Mouse (Mus musculus) forebrain, embryonic 12.5 days (tissue): ENCODE results near the gene Smap1. TPM values are rescaled to one million over a fixed set of nuclear protein-coding genes. Genes with fewer than 3 reads are reported as not detected.
A peak's percentile ranks its signal among the peaks of the same experiment; 100 is the strongest.

Experiments
- ATAC-seq: fragments of 200-750 bp; cut with Nextera tagmentation; 2 replicates; pipeline ENCODE4 v1.8.0; 2017; ENCODE audit warnings: moderate TSS enrichment; ENCODE audit not compliant: low FRiP score
- H3K27ac ChIP-seq: fragments of 300-500 bp; sonication (generic); 2 replicates; pipeline ENCODE4 v1.5.1; 2016; ENCODE audit warnings: mild to moderate bottlenecking
- H3K27me3 ChIP-seq: fragments of 300-500 bp; sonication (generic); 2 replicates; pipeline ENCODE4 v1.6.1; 2016; ENCODE audit warnings: mild to moderate bottlenecking
- H3K36me3 ChIP-seq: fragments of 300-500 bp; sonication (generic); replicated peaks from 2 replicates; pipeline ENCODE4 v1.6.1; 2016; ENCODE audit warnings: mild to moderate bottlenecking
- H3K4me1 ChIP-seq: fragments of 300-500 bp; sonication (generic); 2 replicates; pipeline ENCODE4 v1.6.1; 2016
- H3K4me2 ChIP-seq: fragments of 300-500 bp; sonication (generic); 2 replicates; pipeline ENCODE4 v1.6.1; 2016; ENCODE audit warnings: mild to moderate bottlenecking, moderate library complexity
- H3K4me3 ChIP-seq: fragments of 300-500 bp; sonication (generic); replicated peaks from 2 replicates; pipeline ENCODE4 v1.5.1; 2016; ENCODE audit warnings: mild to moderate bottlenecking
- H3K9ac ChIP-seq: fragments of 300-500 bp; sonication (generic); 2 replicates; pipeline ENCODE4 v1.6.1; 2016; ENCODE audit warnings: mild to moderate bottlenecking
- H3K9me3 ChIP-seq: fragments of 300-500 bp; sonication (generic); 2 replicates; pipeline ENCODE4 v1.6.1; 2016
- WGBS: fragments of 180-500 bp; shearing (Covaris S2); methylation state at CpG from one replicate; pipeline ENCODE4 v1.1.7; 2016; 5-methylcytosine and 5-hydroxymethylcytosine counted together
- polyA plus RNA-seq: library from polyadenylated mRNA; unstranded; fragments of >200 nt; fragmentation: Nextera tagmentation; extraction: Ambion mirVana; gene quantifications from 2 replicates; pipeline ENCODE4 v1.2.1, GENCODE M21; 2016

The Smap1 gene
- polyA plus RNA-seq, 1 experiment from 2014 or later, result 60.9 TPM

DNA sequence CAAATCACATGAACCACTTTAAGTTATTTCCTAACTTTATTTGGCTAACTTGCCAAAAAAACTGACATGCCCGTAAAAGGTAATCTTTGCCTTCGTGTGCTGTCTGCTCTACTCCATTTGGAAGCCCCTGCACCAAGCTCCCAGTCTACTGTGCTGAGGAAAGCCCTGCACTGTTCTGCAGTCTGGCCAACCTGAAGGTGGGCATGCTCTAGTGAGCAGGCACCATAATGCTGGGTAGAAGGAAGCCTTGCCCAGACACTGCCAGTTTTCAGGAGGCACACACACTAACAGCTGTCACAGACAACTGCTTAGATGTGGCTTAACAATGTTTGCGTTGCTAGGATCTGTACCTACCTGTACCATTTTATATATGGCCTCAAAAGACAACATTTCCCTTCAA lies 66.5 kb downstream of the Smap1 start:
- no peak for ATAC-seq
- no peaks in the 10 kb centered on the region for H3K9me3 ChIP-seq
- H3K4me2 ChIP-seq, result no peak overlapping the region
- peaks cover 21% of the 10 kb centered on the region for H3K36me3 ChIP-seq
- no peaks in the 10 kb centered on the region for H3K27me3 ChIP-seq
- no peaks in the 10 kb centered on the region for H3K4me1 ChIP-seq
- no peak overlapping the region for H3K9ac ChIP-seq
- no peak overlapping the region for H3K27ac ChIP-seq
- 96% methylated on average over 3 of the region's 3 CpGs for WGBS
- no peak overlapping the region for H3K4me3 ChIP-seq

DNA sequence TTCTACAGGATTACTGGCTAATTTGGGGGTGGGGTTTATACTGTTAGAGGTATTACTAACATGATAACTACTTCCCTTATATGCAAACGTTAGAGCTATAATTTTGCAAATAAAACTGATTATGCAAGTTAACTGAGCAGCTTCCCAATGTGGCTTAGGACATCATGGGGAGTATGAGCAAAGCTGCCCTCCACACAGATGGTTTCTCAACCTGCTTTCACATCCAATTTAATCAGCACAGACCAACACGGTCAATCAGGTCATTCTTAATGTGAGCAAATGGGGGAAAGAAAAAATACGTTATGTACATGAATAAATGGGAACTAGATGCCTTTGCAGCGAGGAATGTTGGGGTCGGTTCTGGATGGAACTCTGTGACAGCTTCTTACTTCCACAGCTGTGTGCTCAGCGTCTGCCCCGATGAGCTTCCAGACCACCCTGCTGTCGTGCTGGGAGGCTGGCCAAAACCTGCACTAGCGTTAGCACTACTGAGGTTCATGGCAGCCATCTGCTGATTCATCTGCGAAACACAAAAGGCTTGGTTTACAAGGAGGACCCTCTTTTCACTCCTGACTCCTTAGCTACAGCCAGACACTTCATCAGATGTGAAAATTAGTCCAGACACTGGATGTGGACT lies 76.0 kb downstream of the Smap1 start:
- Histone ChIP-seq H3K4me3 (no peak overlapping the region), H3K4me1 (no peaks in the 10 kb centered on the region), H3K9ac (no peak overlapping the region), H3K27me3 (no peaks in the 10 kb centered on the region), H3K36me3 (peaks cover 28% of the 10 kb centered on the region), H3K27ac (no peak overlapping the region), H3K9me3 (no peaks in the 10 kb centered on the region), H3K4me2 (no peak overlapping the region)
- WGBS, result 79% methylated on average over 10 of the region's 10 CpGs
- peak; percentile 55; the same call in 1 of the 2 replicates for ATAC-seq

DNA sequence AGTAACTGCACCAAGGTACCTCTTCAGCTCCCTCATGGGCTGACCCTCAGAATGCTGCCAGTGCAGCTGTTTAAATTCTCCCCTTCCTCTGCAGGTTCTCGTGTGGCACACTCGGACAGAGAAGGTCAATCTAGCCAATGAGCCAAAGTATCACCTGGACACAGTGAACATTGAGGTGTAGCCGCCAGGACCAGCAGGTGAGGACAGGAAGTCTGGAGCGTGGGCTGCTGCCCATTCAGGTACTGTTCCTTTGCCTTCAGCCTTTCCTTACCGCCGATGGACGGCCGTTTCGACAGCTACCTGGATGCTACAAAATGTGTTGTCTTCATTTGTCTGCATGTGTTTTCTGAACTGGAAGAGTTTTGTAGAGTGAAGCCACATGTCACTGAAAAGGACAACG lies 77.1 kb downstream of the Smap1 start:
- H3K36me3 ChIP-seq, result peaks cover 28% of the 10 kb centered on the region

DNA sequence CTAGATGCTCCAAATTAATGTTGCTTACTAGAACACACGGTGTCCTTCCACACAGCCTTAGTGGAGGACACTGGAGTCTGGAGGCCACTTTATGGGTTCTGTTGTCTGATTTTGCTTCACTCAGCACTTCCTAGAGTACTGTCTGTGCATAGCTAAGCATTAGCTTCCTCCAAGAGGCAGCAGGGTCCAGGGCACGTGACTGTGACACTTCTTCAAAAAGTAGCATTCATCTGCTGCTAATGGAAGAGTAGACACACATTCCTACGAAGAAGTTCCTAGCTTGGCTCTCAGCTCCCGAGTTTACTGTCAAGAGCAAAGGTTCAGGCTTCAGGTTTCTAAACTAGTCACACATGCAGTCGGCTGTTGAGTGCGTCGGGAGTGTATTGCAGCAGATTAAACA lies 78.3 kb downstream of the Smap1 start:
- Histone ChIP-seq H3K4me1 (no peaks in the 10 kb centered on the region), H3K27ac (no peak overlapping the region), H3K9ac (no peak overlapping the region), H3K4me3 (no peak overlapping the region), H3K4me2 (no peak overlapping the region), H3K27me3 (no peaks in the 10 kb centered on the region), H3K36me3 (peaks cover 25% of the 10 kb centered on the region), H3K9me3 (no peaks in the 10 kb centered on the region)
- WGBS, result 91% methylated on average over 7 of the region's 7 CpGs
- ATAC-seq, result no peak

More for the DNA sequence above, 77.1 kb downstream of the Smap1 start:
- WGBS, result 97% methylated on average over 10 of the region's 10 CpGs
- no peak overlapping the region for H3K9ac ChIP-seq
- H3K9me3 ChIP-seq, result no peaks in the 10 kb centered on the region
- H3K4me1 ChIP-seq, result no peaks in the 10 kb centered on the region
- H3K4me3 ChIP-seq, result no peak overlapping the region
- no peaks in the 10 kb centered on the region for H3K27me3 ChIP-seq
- H3K27ac ChIP-seq, result no peak overlapping the region
- no peak overlapping the region for H3K4me2 ChIP-seq
- no peak for ATAC-seq

DNA sequence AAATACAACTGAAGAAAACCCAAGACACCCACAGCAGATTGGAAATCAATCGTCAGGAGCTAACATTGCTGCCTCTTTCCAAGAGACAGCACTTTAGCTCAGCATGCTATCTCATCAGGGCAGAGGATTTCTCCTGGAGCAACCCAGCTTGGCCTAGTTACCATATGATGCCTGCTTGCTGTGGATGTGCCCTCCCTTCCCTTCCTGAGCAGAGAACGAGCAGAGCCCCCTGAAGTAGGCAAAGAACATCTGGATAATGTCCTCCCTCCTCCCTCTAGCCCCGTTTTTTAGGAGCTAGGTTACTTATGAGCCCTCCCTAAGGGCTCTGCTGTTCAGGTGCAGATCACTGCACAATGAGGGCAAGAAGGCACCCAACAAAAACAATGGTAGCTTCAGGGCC lies 79.5 kb downstream of the Smap1 start:
- WGBS, result 70% methylated on average over 3 of the region's 3 CpGs
- Histone ChIP-seq H3K4me1 (no peaks in the 10 kb centered on the region), H3K27me3 (no peaks in the 10 kb centered on the region), H3K27ac (no peak overlapping the region), H3K4me2 (no peak overlapping the region), H3K9me3 (no peaks in the 10 kb centered on the region), H3K36me3 (peaks cover 19% of the 10 kb centered on the region), H3K9ac (no peak overlapping the region), H3K4me3 (no peak overlapping the region)
- ATAC-seq, result no peak

DNA sequence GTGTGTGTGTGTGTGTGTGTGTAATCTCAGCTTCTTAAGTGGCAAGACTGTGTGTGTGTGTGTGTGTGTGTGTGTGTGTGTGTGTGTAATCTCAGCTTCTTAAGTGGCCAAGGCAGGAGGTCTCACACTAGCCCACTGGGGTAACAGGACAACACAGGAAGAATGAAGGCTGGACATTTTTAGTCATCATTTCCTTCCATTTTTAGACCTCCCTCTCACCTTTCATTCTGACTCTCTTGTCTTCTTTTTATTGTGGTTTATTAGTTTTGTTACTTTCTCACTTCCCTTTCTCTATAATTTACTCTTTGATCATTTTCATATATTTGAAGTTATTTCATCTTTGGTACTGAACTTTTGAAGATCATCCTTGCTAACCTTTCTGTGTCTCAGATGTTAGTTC lies 81.2 kb downstream of the Smap1 start:
- H3K4me1 ChIP-seq, result no peaks in the 10 kb centered on the region
- H3K4me2 ChIP-seq, result no peak overlapping the region
- no peak overlapping the region for H3K27ac ChIP-seq
- no peak for ATAC-seq
- no peaks in the 10 kb centered on the region for H3K9me3 ChIP-seq
- no peak overlapping the region for H3K9ac ChIP-seq
- peaks cover 14% of the 10 kb centered on the region for H3K36me3 ChIP-seq
- H3K27me3 ChIP-seq, result no peaks in the 10 kb centered on the region
- H3K4me3 ChIP-seq, result no peak overlapping the region

DNA sequence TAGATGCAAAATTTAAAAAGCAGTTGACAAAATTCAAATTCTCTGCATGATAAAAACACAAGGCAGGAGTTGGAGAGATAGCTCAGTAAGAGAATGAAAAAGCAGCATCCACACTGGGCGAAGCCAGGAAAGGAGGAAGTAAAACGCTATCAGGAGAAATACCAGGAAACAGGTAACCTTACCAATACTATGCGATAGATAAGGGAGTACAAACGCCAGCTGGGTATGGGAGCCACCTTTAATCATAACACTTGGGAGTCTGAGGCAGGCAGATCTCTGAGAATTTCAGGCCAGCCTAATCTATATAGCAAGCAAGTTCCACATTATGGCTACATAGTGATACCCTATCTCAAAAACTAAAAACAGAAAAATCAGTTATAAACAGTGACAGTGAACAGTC lies 85.5 kb downstream of the Smap1 start:
- no peaks in the 10 kb centered on the region for H3K27me3 ChIP-seq
- H3K4me2 ChIP-seq, result no peak overlapping the region
- H3K9ac ChIP-seq, result no peak overlapping the region
- H3K9me3 ChIP-seq, result no peaks in the 10 kb centered on the region
- H3K4me1 ChIP-seq, result 0 out of 2 replicates have a peak, but pooled peaks cover 3% of the 10 kb centered on the region
- H3K36me3 ChIP-seq, result no peaks in the 10 kb centered on the region
- no peak for ATAC-seq
- 96% methylated on average over 4 of the region's 4 CpGs for WGBS
- H3K27ac ChIP-seq, result no peak overlapping the region
- H3K4me3 ChIP-seq, result no peak overlapping the region

DNA sequence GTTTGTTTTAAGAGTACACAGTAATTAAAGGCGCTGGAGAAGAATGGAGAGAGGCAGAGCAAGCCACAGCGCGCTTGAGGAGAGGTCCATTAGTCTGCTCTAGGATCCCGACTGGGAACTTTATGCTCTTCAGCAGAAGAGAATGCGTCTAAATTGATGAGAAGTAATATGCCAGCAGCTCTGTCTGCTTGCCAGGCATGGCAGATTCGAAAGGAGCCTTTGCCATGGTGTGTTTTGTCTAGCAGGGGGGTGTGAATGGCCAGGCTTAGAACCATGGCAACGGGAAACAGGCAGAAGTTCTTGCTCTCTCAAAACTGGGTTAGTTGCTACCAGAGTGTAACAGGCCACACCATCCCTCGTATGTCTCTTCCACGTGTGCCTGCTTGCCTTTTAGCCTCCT lies 87.3 kb downstream of the Smap1 start:
- H3K36me3 ChIP-seq, result no peaks in the 10 kb centered on the region
- no peak overlapping the region for H3K4me3 ChIP-seq
- H3K27ac ChIP-seq, result no peak overlapping the region
- 0 out of 2 replicates have a peak, but pooled peaks cover 3% of the 10 kb centered on the region for H3K4me1 ChIP-seq
- no peaks in the 10 kb centered on the region for H3K27me3 ChIP-seq
- no peaks in the 10 kb centered on the region for H3K9me3 ChIP-seq
- 71% methylated on average over 9 of the region's 9 CpGs for WGBS
- H3K9ac ChIP-seq, result no peak overlapping the region
- H3K4me2 ChIP-seq, result no peak overlapping the region
- no peak for ATAC-seq

DNA sequence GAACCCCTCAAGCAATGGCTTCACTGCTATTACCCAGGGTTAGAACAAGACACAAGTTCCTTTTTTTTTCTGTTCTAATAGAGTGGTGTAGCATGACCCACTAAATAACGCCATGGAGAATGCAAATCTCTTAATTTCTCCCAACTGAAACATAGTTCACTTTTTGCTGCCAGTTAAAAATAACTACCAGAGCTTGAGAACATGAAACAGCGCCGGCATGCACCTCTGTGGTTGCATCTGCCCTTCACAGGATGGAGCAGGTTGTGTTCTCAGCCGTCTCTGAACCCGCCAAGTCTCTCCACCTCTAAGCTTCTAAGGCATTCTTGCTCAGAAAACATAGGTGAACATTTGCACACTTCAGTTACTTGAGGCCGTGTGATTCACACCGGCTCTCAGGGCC lies 87.9 kb downstream of the Smap1 start:
- 0 out of 2 replicates have a peak, but pooled peaks cover 3% of the 10 kb centered on the region for H3K4me1 ChIP-seq
- H3K36me3 ChIP-seq, result no peaks in the 10 kb centered on the region
- no peaks in the 10 kb centered on the region for H3K9me3 ChIP-seq
- H3K27ac ChIP-seq, result no peak overlapping the region
- H3K4me3 ChIP-seq, result no peak overlapping the region
- WGBS, result 84% methylated on average over 7 of the region's 7 CpGs
- H3K4me2 ChIP-seq, result no peak overlapping the region
- no peak for ATAC-seq
- no peak overlapping the region for H3K9ac ChIP-seq
- H3K27me3 ChIP-seq, result no peaks in the 10 kb centered on the region

DNA sequence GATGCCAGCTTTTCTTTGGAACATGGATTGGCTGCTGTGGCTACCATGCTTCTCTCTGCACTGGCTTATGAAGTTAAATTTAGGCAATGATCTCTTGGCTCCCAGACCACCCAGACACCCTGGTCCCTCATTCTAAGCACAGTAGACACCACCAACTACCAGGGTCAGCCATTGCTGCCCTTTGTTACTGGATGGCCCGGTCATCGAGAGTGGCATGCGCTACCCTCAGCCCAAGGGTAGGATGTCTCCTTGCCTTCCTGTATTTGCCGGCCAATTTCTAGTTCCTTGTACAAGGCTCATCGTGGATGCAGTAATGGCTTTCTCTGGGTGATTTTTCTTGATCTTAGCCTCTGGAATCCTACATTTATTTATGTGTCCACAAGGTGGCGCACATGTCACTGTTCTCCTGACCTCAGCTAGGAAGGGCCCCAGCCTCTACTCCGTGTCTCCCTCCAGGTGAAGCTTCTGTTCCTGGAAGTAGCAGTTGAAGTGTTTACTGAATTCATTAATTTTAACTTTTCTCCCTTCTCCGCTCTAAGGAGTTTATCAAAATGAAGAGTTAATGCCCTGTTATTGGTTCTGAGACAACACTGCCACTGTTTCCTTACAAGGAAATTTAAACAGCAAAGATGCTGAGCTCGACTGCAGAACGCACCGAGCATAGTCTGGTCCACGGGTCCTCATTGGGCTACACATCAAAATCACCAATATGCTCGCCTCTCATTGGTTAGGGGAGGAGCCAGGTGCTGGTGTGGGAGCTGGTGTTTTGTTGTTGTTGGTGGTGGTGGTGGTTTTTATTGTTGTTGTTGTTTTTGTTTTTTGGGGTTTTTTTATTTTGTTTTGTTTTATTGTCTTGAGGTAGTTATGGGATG lies 95.0 kb downstream of the Smap1 start:
- Histone ChIP-seq H3K36me3 (no peaks in the 10 kb centered on the region), H3K27me3 (no peaks in the 10 kb centered on the region), H3K4me2 (no peak overlapping the region), H3K9ac (no peak overlapping the region), H3K4me1 (no peaks in the 10 kb centered on the region), H3K27ac (no peak overlapping the region), H3K4me3 (no peak overlapping the region), H3K9me3 (no peaks in the 10 kb centered on the region)
- 42% methylated on average over 13 of the region's 13 CpGs for WGBS
- peak; percentile 72; the same call in 1 of the 2 replicates for ATAC-seq

DNA sequence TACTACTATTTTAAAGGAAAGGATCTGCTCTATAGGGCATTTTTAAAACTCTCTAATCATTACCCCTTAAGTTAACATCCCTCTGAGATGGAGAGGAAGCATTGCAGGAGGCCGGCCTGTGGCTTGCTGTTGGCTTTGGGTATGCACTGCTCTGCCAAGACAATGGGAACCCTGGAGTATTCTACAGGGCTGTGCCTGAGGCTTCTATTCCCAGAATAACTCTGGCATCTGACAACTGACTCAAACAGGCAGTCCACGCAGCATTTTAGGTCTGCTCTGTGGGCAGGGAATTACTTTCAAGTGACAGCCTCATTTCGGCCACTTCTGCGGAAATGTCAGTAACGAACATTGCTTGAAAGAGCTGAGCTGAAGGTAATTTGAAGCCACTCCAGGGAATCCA lies 100.5 kb downstream of the Smap1 start:
- WGBS, result 73% methylated on average over 5 of the region's 5 CpGs
- no peaks in the 10 kb centered on the region for H3K27me3 ChIP-seq
- ATAC-seq, result no peak
- no peaks in the 10 kb centered on the region for H3K9me3 ChIP-seq
- no peak overlapping the region for H3K4me3 ChIP-seq
- H3K4me1 ChIP-seq, result no peaks in the 10 kb centered on the region
- H3K36me3 ChIP-seq, result no peaks in the 10 kb centered on the region
- H3K27ac ChIP-seq, result no peak overlapping the region
- no peak overlapping the region for H3K9ac ChIP-seq
- H3K4me2 ChIP-seq, result no peak overlapping the region

DNA sequence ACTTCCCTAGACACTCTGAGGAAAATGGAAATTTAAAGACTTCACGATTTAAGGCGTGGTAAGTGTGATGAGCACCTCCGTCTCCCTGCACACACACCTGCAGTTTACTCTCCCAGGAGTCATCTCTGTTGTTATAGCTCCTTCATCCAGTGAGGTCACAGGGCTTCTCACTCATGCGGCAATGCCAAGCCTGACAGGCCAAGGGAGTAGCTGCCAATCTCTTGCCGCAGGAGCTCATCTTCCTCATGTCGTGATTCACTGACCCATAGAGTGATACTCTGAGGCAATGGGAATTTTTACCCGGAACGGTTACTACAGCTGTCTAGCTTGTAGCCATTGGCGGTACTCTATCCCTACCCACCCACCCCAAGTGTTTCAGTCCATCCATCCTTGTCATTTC lies 123.8 kb downstream of the Smap1 start:
- Histone ChIP-seq H3K4me3 (no peak overlapping the region), H3K9me3 (no peaks in the 10 kb centered on the region), H3K27ac (no peak overlapping the region), H3K4me1 (no peaks in the 10 kb centered on the region), H3K9ac (no peak overlapping the region), H3K4me2 (no peak overlapping the region), H3K27me3 (no peaks in the 10 kb centered on the region), H3K36me3 (no peaks in the 10 kb centered on the region)
- 94% methylated on average over 9 of the region's 9 CpGs for WGBS
- ATAC-seq, result no peak
